Mouse (Mus musculus) forebrain, embryonic 12.5 days (tissue): ENCODE results near the gene Il4i1. TPM values are rescaled to one million over a fixed set of nuclear protein-coding genes. Genes with fewer than 3 reads are reported as not detected.

Source experiments
- ATAC-seq: fragments of 200-750 bp; cut with Nextera tagmentation; 2 replicates; pipeline ENCODE4 v1.8.0; 2017; ENCODE audit warnings: moderate TSS enrichment; ENCODE audit not compliant: low FRiP score
- H3K27ac ChIP-seq: fragments of 300-500 bp; sonication (generic); 2 replicates; pipeline ENCODE4 v1.5.1; 2016; ENCODE audit warnings: mild to moderate bottlenecking
- H3K27me3 ChIP-seq: fragments of 300-500 bp; sonication (generic); 2 replicates; pipeline ENCODE4 v1.6.1; 2016; ENCODE audit warnings: mild to moderate bottlenecking
- H3K36me3 ChIP-seq: fragments of 300-500 bp; sonication (generic); replicated peaks from 2 replicates; pipeline ENCODE4 v1.6.1; 2016; ENCODE audit warnings: mild to moderate bottlenecking
- H3K4me1 ChIP-seq: fragments of 300-500 bp; sonication (generic); 2 replicates; pipeline ENCODE4 v1.6.1; 2016
- H3K4me2 ChIP-seq: fragments of 300-500 bp; sonication (generic); 2 replicates; pipeline ENCODE4 v1.6.1; 2016; ENCODE audit warnings: mild to moderate bottlenecking, moderate library complexity
- H3K4me3 ChIP-seq: fragments of 300-500 bp; sonication (generic); replicated peaks from 2 replicates; pipeline ENCODE4 v1.5.1; 2016; ENCODE audit warnings: mild to moderate bottlenecking
- H3K9ac ChIP-seq: fragments of 300-500 bp; sonication (generic); 2 replicates; pipeline ENCODE4 v1.6.1; 2016; ENCODE audit warnings: mild to moderate bottlenecking
- H3K9me3 ChIP-seq: fragments of 300-500 bp; sonication (generic); 2 replicates; pipeline ENCODE4 v1.6.1; 2016
- WGBS: fragments of 180-500 bp; shearing (Covaris S2); methylation state at CpG from one replicate; pipeline ENCODE4 v1.1.7; 2016; 5-methylcytosine and 5-hydroxymethylcytosine counted together
- polyA plus RNA-seq: library from polyadenylated mRNA; unstranded; fragments of >200 nt; fragmentation: Nextera tagmentation; extraction: Ambion mirVana; gene quantifications from 2 replicates; pipeline ENCODE4 v1.2.1, GENCODE M21; 2016

Il4i1 gene
- polyA plus RNA-seq, 1 experiment from 2014 or later = 2.3 TPM

- Histone ChIP-seq H3K27me3 (no peaks in the 10 kb centered on the region), H3K9me3 (no peaks in the 10 kb centered on the region)
- WGBS = 86% methylated on average over 7 of the region's 7 CpGs
Observed at GRCm38 (mm10) chr7:44810819-44811557, 5.2 kb upstream of the Il4i1 start.

DNA sequence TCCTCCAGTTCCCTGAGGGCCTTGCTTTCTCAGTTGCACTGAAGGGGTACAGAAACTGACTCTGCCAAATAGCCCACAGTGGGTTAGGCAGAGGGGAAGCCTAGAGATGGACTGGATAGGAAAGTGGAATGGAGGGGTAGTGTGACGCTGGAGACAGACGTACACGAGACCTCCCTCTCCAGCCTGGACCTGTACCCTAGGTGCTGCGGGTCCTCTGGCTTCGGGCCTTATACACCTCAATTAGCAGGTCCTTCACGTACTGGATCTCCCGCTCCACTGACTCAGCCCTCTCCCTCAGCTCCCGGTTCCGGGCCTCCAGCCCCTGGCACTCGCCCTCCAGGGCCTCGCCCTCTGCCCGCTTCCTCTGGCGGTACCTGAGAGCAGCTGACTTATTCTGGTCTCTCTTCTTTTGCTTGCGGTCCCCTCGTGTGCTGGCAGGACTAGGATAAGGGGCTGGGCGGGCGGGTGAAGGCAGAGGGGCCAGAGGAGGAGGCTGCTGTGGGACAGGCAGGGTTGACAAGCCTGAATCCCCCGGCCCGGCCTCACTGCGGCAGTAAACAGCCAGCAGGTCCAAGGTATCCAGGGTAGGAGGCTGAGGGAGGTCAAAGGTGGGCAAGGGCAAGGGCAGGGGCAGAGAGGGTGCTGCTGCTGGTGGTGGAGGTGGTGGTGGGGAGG, 3.4 kb upstream of the Il4i1 start:
- no peak for ATAC-seq
- Histone ChIP-seq H3K27me3 (no peaks in the 10 kb centered on the region), H3K9ac (no peak overlapping the region; the same call in 1 of the 2 replicates), H3K4me1 (peaks cover 22% of the 10 kb centered on the region), H3K27ac (no peak overlapping the region), H3K9me3 (no peaks in the 10 kb centered on the region), H3K4me3 (no peak overlapping the region), H3K4me2 (no peak overlapping the region), H3K36me3 (peaks cover 37% of the 10 kb centered on the region)
- 87% methylated on average over 20 of the region's 20 CpGs for WGBS

More at GRCm38 (mm10) chr7:44810819-44811557, 5.2 kb upstream of the Il4i1 start:
- Histone ChIP-seq H3K27ac (no peak overlapping the region), H3K4me1 (peaks cover 11% of the 10 kb centered on the region), H3K9ac (no peak overlapping the region), H3K4me2 (no peak overlapping the region), H3K4me3 (no peak overlapping the region), H3K36me3 (peaks cover 37% of the 10 kb centered on the region)
- ATAC-seq = no peak

DNA sequence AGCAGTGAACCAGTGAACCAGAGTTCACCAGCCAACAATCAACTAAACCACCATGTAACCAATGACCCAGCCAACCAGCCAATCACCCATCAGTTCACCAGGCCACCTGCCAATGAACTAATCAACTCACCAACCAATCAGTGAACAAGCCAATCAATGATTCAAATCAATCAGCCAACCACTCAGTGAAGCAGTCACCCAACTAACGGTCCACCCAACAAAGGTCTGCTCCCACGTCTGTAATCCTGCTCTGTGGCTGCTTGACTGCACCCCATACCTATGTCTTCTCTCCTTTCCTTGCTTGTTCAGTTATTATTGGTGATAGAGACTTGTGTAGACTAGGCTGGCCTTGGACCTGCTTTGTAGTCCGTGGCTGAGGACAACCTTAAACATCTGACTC, 2.2 kb upstream of the Il4i1 start:
- no peaks in the 10 kb centered on the region for H3K27me3 ChIP-seq
- 93% methylated on average over 3 of the region's 3 CpGs for WGBS
- ATAC-seq = no peak

DNA sequence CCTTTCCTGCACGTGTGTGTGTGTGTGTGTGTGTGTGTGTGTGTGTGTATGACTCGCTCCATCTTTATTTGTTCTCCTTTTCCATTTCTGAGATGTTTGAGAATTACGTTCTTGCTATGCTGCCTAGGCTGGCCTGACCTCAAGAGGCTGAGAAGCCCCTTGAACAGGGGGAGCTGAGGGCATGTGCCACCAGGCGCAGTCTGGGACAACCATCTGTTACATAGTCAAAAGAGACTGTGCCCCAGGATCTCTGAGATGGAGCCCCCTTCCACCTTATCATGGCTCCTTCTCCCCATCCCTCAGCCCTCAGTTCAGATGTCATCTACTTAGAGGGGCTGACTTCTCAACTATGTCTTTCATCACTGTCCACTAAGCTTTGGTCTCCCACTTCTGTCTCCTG, 1.8 kb upstream of the Il4i1 start:
- no peaks in the 10 kb centered on the region for H3K9me3 ChIP-seq
- H3K4me1 ChIP-seq = peaks cover 38% of the 10 kb centered on the region
- H3K36me3 ChIP-seq = peaks cover 37% of the 10 kb centered on the region
- H3K27ac ChIP-seq = 0 out of 2 replicates have a peak overlapping the region, but pooled peaks have one; percentile 98
- WGBS = 96% methylated on average over 3 of the region's 4 CpGs
- no peak for ATAC-seq
- H3K27me3 ChIP-seq = no peaks in the 10 kb centered on the region
- no peak overlapping the region for H3K4me3 ChIP-seq
- H3K4me2 ChIP-seq = peak overlapping the region; percentile 90
- no peak overlapping the region for H3K9ac ChIP-seq

More for the DNA sequence above, 2.2 kb upstream of the Il4i1 start:
- peaks cover 37% of the 10 kb centered on the region for H3K36me3 ChIP-seq
- no peak overlapping the region for H3K4me3 ChIP-seq
- peaks cover 34% of the 10 kb centered on the region for H3K4me1 ChIP-seq
- no peak overlapping the region; the same call in 1 of the 2 replicates for H3K4me2 ChIP-seq
- H3K9ac ChIP-seq = no peak overlapping the region
- no peak overlapping the region for H3K27ac ChIP-seq
- no peaks in the 10 kb centered on the region for H3K9me3 ChIP-seq

DNA sequence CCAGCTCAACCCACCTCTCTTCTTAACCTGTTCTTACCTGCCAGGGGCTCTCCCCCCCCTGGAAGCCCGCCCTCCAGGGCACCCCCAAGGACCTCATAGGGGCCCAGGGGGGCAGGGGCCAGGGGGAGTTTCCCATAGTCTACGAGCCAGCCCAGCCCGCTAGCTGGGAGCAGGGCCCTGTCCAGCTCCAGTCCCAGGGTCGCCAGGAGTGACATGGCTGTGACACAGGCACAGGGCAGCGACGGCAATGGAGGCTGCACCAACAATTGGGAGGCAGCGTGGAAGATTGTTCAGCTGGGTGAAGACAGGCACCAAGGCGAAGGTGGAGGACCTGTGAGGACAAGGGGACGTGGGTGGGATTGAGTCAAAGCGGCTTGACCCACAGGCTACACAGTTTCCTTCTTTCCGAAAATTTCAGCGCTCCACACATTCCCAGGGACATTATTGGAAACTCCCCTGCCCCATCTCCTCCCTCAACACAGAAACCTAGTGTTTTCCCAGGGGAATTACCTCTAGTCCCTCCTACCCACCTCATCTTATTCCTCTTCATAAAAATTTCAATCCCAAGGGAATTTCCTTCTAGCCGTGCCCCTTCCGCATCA, 1.1 kb upstream of the Il4i1 start:
- Histone ChIP-seq H3K36me3 (peaks cover 41% of the 10 kb centered on the region), H3K4me3 (peak overlapping the region; percentile 86), H3K27me3 (no peaks in the 10 kb centered on the region), H3K4me1 (peaks cover 44% of the 10 kb centered on the region), H3K9ac (peak overlapping the region; percentile 34), H3K27ac (peak overlapping the region; percentile 98), H3K9me3 (no peaks in the 10 kb centered on the region), H3K4me2 (peak overlapping the region; percentile 90)
- ATAC-seq = no peak; the same call in 1 of the 2 replicates
- 32% methylated on average over 14 of the region's 14 CpGs for WGBS

- H3K4me3 ChIP-seq = peak within 1 kb of the TSS; percentile 86
- H3K27me3 ChIP-seq = no peaks in the 10 kb centered on the region
- H3K9ac ChIP-seq = peak within 1 kb of the TSS; percentile 87
- peak; percentile 44 for ATAC-seq
- H3K4me1 ChIP-seq = peaks cover 50% of the 10 kb centered on the region
- peak within 1 kb of the TSS; percentile 90 for H3K4me2 ChIP-seq
- H3K9me3 ChIP-seq = no peaks in the 10 kb centered on the region
- H3K36me3 ChIP-seq = peaks cover 30% of the 10 kb centered on the region
- under 1% methylated on average over 42 of the region's 57 CpGs for WGBS
- H3K27ac ChIP-seq = peak within 1 kb of the TSS; percentile 98
Observed at GRCm38 (mm10) chr7:44816470-44817021, 359 bp downstream of the Il4i1 start, which contains the start of gene Atf5. Atf5 (minus strand) TSS chr7:44816658.

DNA sequence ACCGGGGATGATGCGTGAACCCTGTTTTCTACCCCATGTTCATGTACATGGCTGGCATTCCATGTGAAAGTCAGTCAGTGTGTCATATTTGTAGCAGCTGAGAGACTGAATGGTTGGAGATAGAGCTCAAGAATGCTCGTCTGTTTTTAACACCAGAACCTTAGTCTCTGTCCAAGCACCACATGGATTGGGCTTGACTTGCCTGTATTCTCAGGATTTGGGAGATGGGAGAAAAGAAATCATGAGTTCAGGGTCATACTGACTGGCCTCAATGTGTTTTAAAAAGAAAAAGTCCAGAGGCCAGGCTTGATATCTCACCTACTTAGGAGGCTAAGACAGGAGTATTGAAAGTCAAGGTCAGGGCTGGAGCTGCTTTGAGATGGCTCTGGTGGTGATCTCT, 1.3 kb downstream of the Il4i1 start:
- 34% methylated on average over 3 of the region's 3 CpGs for WGBS
- Histone ChIP-seq H3K4me1 (peaks cover 50% of the 10 kb centered on the region), H3K36me3 (peaks cover 23% of the 10 kb centered on the region)

GRCm38 (mm10) chr7:44818164-44818563, 2.0 kb downstream of the Il4i1 start:
- H3K9me3 ChIP-seq = no peaks in the 10 kb centered on the region
- no peaks in the 10 kb centered on the region for H3K27me3 ChIP-seq
- whole genome bisulfite sequencing = 28% methylated on average over 2 of the region's 2 CpGs
- H3K9ac ChIP-seq = peak overlapping the region; percentile 87
- H3K4me1 ChIP-seq = peaks cover 56% of the 10 kb centered on the region
- H3K27ac ChIP-seq = 0 out of 2 replicates have a peak overlapping the region, but pooled peaks have one; percentile 50
- peaks cover 18% of the 10 kb centered on the region for H3K36me3 ChIP-seq
- peak overlapping the region; percentile 86 for H3K4me3 ChIP-seq
- H3K4me2 ChIP-seq = peak overlapping the region; percentile 90
- no peak for ATAC-seq

More for the DNA sequence above, 1.3 kb downstream of the Il4i1 start:
- ATAC-seq = no peak
- H3K27me3 ChIP-seq = no peaks in the 10 kb centered on the region
- peak overlapping the region; percentile 87 for H3K9ac ChIP-seq
- H3K4me3 ChIP-seq = peak overlapping the region; percentile 86
- H3K9me3 ChIP-seq = no peaks in the 10 kb centered on the region
- H3K4me2 ChIP-seq = peak overlapping the region; percentile 90
- H3K27ac ChIP-seq = peak overlapping the region; percentile 98; the same call in 1 of the 2 replicates

DNA sequence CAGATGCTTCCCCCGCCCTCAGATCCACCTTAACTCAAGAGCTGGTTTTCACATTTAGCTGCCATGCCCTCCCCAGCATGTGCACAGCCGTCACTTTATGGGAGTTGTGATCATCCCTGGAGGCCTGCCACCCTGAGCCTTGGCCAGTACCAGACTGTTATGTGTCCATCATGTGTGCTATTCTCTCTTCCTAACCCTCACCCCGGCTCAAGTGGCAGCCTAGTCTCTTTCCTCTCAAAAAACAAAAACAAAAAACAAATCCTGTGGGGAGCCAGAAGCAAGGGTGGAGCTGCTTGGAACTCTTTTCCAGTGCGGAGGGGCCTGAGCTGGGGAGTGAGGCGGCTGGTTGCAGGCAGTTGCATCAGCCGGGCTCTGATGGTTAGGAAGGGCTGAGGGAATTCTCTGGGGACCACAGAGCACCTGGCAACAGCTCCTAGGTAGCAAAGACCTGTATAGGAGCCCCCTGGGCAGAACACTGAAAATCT, 2.6 kb downstream of the Il4i1 start:
- Histone ChIP-seq H3K36me3 (peaks cover 13% of the 10 kb centered on the region), H3K4me1 (peaks cover 61% of the 10 kb centered on the region), H3K27me3 (no peaks in the 10 kb centered on the region), H3K4me2 (peak overlapping the region; percentile 90), H3K9me3 (no peaks in the 10 kb centered on the region), H3K27ac (peak overlapping the region; percentile 50; the same call in 1 of the 2 replicates), H3K4me3 (peak overlapping the region; percentile 86), H3K9ac (peak overlapping the region; percentile 87)
- ATAC-seq = no peak
- 39% methylated on average over 6 of the region's 6 CpGs for WGBS

DNA sequence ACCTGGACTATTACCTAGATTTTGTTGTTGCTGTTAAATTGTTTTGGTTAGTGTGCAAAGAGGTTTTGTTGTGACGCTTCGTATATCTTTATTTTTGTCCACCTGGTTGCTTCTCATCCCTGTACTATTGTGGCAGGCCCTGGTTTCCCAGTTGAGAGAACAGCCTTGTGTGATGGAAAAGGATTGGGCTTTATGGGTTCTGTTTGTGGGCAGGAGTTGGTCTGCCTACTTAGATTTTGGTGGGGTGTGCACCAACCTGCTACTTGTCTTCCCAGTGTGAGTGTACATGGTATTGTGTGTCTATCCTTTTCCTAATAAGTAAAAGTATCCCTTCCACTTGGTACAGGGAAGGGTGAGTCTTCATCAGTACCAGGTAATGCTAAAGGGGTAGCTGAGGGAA, 3.2 kb downstream of the Il4i1 start:
- H3K4me3 ChIP-seq = peak overlapping the region; percentile 86
- no peak for ATAC-seq
- no peaks in the 10 kb centered on the region for H3K9me3 ChIP-seq
- 95% methylated on average over 2 of the region's 2 CpGs for WGBS
- peaks cover 7% of the 10 kb centered on the region; the same call in 1 of the 2 replicates for H3K36me3 ChIP-seq
- H3K4me2 ChIP-seq = peak overlapping the region; percentile 90
- H3K4me1 ChIP-seq = peaks cover 67% of the 10 kb centered on the region
- no peak overlapping the region for H3K27ac ChIP-seq
- H3K27me3 ChIP-seq = no peaks in the 10 kb centered on the region
- peak overlapping the region; percentile 87 for H3K9ac ChIP-seq

- H3K27me3 ChIP-seq = no peaks in the 10 kb centered on the region
- H3K4me1 ChIP-seq = peaks cover 67% of the 10 kb centered on the region
- 0 out of 2 replicates have a peak, but pooled peaks cover 4% of the 10 kb centered on the region for H3K36me3 ChIP-seq
- no peak for ATAC-seq
- 74% methylated on average over 5 of the region's 5 CpGs for WGBS
- H3K4me3 ChIP-seq = no peak overlapping the region
- H3K27ac ChIP-seq = no peak overlapping the region
- H3K4me2 ChIP-seq = peak overlapping the region; percentile 90
- H3K9me3 ChIP-seq = no peaks in the 10 kb centered on the region
- H3K9ac ChIP-seq = no peak overlapping the region
Observed at GRCm38 (mm10) chr7:44819863-44820262, 3.7 kb downstream of the Il4i1 start.

GRCm38 (mm10) chr7:44820525-44820924, 4.3 kb downstream of the Il4i1 start:
- no peak for ATAC-seq
- Histone ChIP-seq H3K4me3 (no peak overlapping the region), H3K9ac (no peak overlapping the region), H3K9me3 (no peaks in the 10 kb centered on the region), H3K27me3 (no peaks in the 10 kb centered on the region), H3K4me1 (peaks cover 61% of the 10 kb centered on the region), H3K27ac (no peak overlapping the region), H3K36me3 (0 out of 2 replicates have a peak, but pooled peaks cover 4% of the 10 kb centered on the region), H3K4me2 (no peak overlapping the region)
- WGBS = 90% methylated on average over 3 of the region's 3 CpGs
